Mouse (Mus musculus) lung, adult 2 months (tissue): ENCODE results near the gene Gtf2ird1. TPM values are rescaled to one million over a fixed set of nuclear protein-coding genes. Genes with fewer than 3 reads are reported as not detected.
A peak's percentile ranks its signal among the peaks of the same experiment; 100 is the strongest.
"Not testable (repeated sequence)": the region's sequence is repeated elsewhere in the genome, so short reads cannot be mapped to it uniquely, and the experiment has no call there.

Experiments
- DNase-seq: peaks from one replicate; pipeline ENCODE4 v3.0.0; 2022
- H3K4me1 ChIP-seq: fragments of 200-500 bp; 2 replicates; pipeline ENCODE4 v1.6.1; 2011; ENCODE audit warnings: low read length; ENCODE audit not compliant: control insufficient read depth, insufficient read depth
- H3K4me3 ChIP-seq: fragments of 200-500 bp; replicated peaks from 2 replicates; pipeline ENCODE3; 2011; ENCODE audit warnings: low read depth, mild to moderate bottlenecking, control low read depth, low read length; ENCODE audit errors: extremely low read depth
- CTCF ChIP-seq: fragments of 200-500 bp; IDR thresholded peaks from 2 replicates; pipeline ENCODE4 v1.5.1; 2011; ENCODE audit warnings: mild to moderate bottlenecking, low read length, control low read depth; ENCODE audit not compliant: insufficient read depth
- POLR2A ChIP-seq: fragments of 200-500 bp; IDR thresholded peaks from 2 replicates; pipeline ENCODE4 v1.6.1; 2011; ENCODE audit warnings: low read depth, mild to moderate bottlenecking, control low read depth, low read length, borderline replicate concordance; ENCODE audit errors: extremely low read depth
- WGBS: fragments of 180-500 bp; shearing (Covaris S2); methylation state at CpG from one replicate; pipeline ENCODE4 v1.1.7; 2018; 5-methylcytosine and 5-hydroxymethylcytosine counted together
- polyA plus RNA-seq: library from polyadenylated mRNA; depleted of rRNA; stranded (reverse); fragments of >200 nt; gene quantifications from 2 replicates; pipeline ENCODE4 v1.2.3, GENCODE M21; 2012

Gtf2ird1 gene
- polyA plus RNA-seq, 1 experiment, result 23.4 TPM

DNA sequence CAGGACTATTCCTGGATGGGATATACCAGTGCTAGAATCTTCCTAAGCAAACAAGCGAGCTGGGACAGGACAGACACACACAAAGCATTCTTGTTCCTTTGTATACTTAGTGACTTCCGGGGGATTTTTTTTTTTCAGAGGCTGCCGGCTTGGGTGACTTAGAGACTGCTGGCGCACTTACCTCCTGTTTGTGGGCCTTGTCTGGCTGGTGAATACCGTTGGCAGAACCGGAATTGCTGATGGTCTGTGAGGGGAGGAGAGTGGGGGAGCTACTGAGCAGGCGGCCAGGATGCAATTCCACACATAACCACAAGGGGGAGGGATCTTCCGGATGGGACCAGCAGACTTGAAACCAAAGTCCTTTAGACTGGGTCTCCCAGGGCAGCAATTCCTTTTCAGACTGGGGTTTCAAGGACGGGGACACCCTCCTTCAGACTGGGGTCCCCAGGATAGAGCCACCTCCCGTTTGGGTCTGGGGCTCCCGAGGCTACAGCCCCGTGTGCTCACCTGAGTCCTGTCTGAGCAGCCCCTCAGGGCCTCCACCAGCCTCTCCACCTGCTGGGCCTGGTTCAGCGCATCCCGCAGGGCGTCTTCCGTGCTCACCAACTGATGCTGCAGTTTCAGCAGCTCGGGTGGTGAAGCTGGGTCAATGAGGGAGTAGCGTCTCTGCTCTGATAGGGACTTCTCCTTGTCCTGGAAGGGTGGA, 35.3 kb upstream of the Gtf2ird1 start:
- TF ChIP-seq CTCF, result peak; percentile 93
- no peak for TF ChIP-seq POLR2A
- WGBS, result 26% methylated on average over 18 of the region's 18 CpGs
- DNase-seq, result peak; percentile 80
- Histone ChIP-seq H3K4me1 (peaks cover 9% of the 10 kb centered on the region), H3K4me3 (no peak overlapping the region)

DNA sequence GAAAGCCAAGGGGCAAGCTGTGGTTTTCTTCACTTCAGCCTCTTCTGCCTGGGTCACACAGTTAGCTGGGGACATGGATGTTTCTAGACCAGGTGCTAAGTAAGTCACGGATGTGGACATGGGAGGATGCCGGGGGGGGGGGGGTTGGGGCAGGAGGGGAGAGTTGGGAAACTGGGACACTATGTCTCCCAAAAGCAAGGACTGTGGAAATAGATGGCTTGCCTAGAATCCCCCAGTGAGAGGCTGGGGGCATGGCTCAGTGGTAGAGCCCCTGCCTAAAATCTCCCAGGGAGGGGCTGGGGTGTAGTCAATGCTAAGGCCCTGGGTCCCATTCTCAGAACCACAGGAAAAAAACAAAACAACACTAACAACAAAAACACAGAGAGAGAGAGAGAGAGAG, 34.7 kb upstream of the Gtf2ird1 start:
- no peak overlapping the region for H3K4me3 ChIP-seq
- peaks cover 9% of the 10 kb centered on the region for H3K4me1 ChIP-seq
- 70% methylated on average over 2 of the region's 2 CpGs for WGBS
- TF ChIP-seq POLR2A (no peak), CTCF (no peak)
- DNase-seq, result no peak

DNA sequence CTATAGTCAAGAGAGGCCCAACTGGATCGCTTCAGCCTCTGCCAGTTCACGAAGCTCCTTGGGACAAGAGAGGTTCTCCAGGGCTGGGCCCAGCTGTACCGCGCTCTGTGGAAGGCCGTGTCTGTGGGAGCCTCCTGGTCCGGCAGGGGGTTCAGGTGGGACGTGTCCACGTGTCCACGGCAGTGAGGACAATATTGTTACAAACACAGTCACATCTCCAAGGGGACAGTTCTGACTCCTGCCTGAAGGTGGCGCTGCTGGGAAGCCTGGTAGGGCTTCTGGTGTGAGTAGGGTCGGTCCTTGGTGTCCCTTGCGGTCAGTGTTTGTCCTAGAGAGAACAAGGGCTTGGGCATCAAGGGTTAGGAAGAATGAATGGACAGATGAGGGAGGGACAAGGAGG, 33.9 kb upstream of the Gtf2ird1 start:
- TF ChIP-seq POLR2A, result no peak
- peak; percentile 55 for TF ChIP-seq CTCF
- no peak overlapping the region for H3K4me3 ChIP-seq
- peak; percentile 28 for DNase-seq
- peaks cover 9% of the 10 kb centered on the region for H3K4me1 ChIP-seq
- WGBS, result 86% methylated on average over 12 of the region's 12 CpGs

DNA sequence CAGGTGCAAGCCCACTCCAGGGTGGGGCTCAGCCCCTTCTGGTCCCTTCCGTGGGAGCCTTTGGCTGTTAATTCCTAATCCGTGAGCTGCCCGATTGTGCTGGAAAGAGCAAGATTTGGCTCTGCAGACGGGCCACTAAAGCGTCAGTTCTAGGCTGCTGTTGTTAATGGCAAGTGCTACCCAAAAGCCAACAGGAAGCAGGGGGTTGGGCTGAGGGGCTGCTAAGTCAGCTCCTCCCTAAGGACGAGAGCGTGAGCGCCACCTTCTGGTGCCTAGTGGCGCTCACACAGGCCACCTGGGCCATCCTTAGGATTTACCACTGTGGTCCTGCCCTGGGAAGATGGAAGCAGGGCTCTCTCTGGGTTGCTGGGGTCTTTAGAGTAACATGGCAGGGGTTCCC, 33.1 kb upstream of the Gtf2ird1 start:
- 34% methylated on average over 9 of the region's 9 CpGs for WGBS
- DNase-seq, result peak; percentile 35

DNA sequence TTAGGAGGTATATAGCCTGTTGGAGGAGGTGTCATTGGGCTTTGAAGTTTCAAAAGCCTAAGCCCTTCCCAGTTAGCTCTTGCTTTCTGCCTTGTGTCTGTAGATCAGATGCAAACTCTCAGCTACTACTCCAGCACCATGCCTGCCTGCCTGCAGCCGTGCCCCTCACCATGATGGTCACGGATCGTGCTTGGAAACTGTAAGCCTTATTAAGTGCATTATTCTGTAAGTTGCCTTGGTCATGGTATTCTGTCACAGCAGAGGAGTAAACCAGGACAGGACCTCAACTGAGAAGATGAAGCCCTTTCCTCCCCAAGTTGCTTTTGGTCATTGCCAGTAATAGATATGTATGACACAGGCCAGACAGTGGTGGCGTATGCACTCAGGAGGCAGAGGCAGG, 32.1 kb upstream of the Gtf2ird1 start:
- DNase-seq, result no peak
- Histone ChIP-seq H3K4me3 (no peak overlapping the region), H3K4me1 (peaks cover 9% of the 10 kb centered on the region)
- TF ChIP-seq POLR2A (no peak), CTCF (no peak)
- 94% methylated on average over 4 of the region's 4 CpGs for WGBS

More for the DNA sequence above, 33.1 kb upstream of the Gtf2ird1 start:
- H3K4me3 ChIP-seq, result no peak overlapping the region
- H3K4me1 ChIP-seq, result peaks cover 9% of the 10 kb centered on the region
- no peak for TF ChIP-seq POLR2A
- peak; percentile 62 for TF ChIP-seq CTCF

DNA sequence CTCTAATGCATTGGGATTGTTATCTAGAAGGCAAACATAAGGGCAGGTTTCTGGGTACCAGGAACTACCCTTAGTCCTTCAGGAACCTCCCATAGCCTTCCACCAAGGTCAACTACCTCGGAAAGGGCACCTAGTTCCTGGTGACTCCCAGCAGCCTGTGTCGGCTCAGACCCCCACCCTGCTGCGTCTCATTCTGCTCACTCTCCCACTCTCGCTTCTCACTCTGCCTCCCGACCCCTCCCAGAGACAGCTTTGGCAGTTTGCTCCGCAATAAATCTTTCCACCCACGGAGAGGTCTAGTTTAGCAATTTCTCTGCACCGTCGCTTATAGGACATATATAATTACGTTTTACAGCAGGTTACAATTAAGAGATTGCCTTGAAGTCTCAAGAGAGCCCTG, 31.5 kb upstream of the Gtf2ird1 start:
- TF ChIP-seq POLR2A (no peak), CTCF (no peak)
- DNase-seq, result no peak
- Histone ChIP-seq H3K4me3 (no peak overlapping the region), H3K4me1 (peaks cover 9% of the 10 kb centered on the region)
- WGBS, result 76% methylated on average over 10 of the region's 10 CpGs

DNA sequence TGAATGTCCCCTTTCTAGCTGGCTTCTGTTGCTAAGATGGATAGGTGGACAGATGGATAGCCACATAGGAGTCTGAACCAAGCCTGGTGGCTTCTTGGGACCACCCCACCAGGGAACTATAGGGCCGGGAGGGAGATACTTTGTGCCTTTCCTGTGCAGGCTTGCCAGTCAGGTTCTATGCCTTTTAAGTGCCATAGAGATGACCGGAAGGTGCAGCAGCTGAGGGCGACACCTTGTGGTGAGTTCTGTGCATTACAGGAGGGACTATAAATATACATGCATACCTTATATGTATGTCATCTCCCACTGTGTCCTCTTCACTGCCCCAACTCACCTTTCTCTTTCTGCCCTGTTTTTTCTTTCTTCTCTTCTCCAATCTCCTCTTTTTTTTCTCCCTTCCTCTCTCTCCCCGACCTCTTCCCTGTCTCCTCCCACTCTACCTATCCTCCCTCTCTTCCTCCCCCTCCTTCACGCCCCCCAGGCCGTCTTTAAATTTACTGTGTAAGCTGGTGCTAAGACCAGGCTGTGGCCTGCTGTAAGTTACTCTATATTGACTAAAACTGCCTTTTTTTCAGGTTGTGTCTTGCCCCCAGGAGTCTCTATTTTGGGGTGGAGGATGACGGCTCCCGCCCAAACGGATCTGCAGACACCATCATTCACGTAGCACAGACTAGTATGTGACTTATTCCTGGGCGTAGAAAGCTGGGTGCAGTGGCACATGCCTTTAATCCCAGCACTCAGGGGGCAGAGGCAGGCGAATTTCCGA, 29.6 kb upstream of the Gtf2ird1 start:
- WGBS, result 55% methylated on average over 13 of the region's 13 CpGs
- H3K4me1 ChIP-seq, result peaks cover 4% of the 10 kb centered on the region
- H3K4me3 ChIP-seq, result no peak overlapping the region
- peak; percentile 59 for DNase-seq
- no peak for TF ChIP-seq POLR2A
- TF ChIP-seq CTCF, result peak; percentile 99

DNA sequence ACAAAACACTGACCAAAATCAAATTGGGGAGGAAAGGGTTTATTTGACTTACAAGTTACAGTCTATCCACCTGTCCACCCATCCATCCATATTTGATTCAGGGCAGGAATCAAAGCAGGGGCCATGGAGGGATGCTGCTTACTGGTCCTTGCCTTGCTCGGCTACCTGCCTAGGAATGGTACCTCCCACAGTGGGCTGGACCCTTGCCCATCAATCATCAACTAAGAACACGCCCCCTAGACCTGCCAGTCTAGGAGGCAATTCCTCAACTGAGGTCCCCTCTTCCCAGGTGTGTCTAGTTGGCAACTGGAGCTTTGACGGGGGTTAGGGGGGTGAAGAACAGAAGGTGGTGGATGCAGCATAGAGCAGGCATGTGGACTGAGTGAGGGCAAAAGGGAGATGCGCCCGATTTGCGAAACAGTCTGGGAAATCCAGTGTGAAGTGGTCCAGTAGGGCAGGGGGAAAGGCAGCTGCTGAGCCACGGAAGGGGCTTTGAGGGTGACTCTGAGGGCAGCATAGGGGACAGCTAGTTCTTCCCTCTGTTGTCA, 28.7 kb upstream of the Gtf2ird1 start:
- DNase-seq, result no peak
- TF ChIP-seq POLR2A, result no peak
- no peak for TF ChIP-seq CTCF
- WGBS, result 76% methylated on average over 7 of the region's 7 CpGs
- Histone ChIP-seq H3K4me3 (no peak overlapping the region), H3K4me1 (no peaks in the 10 kb centered on the region; the same call in 1 of the 2 replicates)

DNA sequence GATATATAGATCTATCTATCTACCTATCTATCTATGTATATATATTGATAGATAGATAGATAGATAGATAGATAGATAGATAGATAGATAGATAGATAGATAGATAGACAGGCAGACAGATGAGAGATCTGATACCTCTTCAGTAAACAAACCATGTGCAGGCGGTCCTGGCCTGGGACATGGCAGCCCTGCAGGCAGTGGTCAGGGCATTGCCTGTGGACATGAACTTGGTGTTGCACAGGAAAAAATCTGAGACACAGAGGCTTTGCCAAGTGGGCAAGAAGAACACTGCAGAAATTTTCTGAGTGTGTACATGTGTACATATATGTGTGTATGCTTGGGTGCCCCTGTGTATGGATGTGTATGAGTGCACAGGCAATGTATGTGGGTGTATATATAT, 26.8 kb upstream of the Gtf2ird1 start:
- no peak for DNase-seq
- H3K4me1 ChIP-seq, result no peaks in the 10 kb centered on the region
- WGBS, result 64% methylated on average over 1 of the region's 1 CpGs
- TF ChIP-seq POLR2A (no peak), CTCF (no peak)
- no peak overlapping the region for H3K4me3 ChIP-seq

DNA sequence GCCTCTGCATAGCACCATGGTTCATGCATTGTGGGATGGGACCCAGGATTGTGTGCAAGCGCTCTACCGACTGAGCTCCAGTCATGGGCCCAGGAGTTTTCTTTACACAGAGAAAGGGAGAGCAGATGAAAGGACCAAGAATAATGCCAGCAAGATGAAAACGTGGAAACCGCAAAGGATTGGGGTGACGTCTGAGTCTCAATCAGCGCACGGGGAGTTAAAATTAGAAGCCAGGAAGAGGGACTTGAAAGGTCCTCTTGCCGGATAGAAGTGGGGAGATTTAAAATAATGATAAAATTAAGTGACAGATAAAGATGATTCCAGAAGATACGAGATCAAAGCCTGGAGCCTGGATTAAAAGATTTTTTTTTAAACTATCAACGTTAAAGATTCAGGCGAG, 25.8 kb upstream of the Gtf2ird1 start:
- Histone ChIP-seq H3K4me3 (no peak overlapping the region), H3K4me1 (no peaks in the 10 kb centered on the region)
- DNase-seq, result no peak
- WGBS, result 44% methylated on average over 11 of the region's 11 CpGs
- TF ChIP-seq POLR2A (no peak), CTCF (no peak)

DNA sequence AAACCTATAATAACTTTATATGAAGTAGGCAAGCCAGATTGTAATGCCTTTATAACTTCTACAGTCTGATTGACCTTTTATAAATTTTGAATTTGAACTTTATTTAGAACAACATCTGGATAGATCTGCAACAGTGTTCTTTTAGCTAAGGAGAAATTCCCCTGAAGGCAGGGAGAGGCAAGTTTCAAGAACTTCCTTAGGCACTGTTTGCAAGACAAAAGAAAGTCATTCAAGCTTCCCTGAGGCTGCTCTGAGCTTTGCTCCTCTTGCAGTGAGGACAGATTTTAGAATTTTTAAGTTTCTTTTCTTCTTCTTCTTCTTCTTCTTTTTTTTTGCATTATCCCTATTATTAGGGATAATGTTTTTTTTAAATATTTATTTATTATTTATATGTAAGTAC, 22.4 kb upstream of the Gtf2ird1 start:
- H3K4me1 ChIP-seq, H3K4me3 ChIP-seq, DNase-seq: not testable (repeated sequence)

DNA sequence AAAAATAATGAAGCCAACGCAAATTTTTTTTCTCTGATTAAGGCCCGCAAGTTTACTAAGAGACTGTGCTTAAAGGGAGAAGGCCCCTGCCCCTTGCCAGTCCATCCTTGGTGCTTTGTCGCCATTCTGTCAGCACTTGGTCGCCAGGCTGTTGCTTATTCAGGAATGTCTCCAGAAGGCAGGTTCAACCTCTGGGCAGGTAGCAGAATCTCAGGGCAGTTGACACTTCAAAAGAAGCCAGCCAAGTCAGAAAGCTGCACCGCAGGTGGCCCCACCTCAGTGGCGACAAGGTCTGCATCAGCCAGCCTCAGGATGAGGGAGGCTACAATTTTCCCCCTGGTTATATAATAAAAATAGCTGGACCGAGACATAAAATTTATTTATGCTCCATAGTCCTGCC, 19.2 kb upstream of the Gtf2ird1 start:
- H3K4me1 ChIP-seq, H3K4me3 ChIP-seq, DNase-seq: not testable (repeated sequence)
- 94% methylated on average over 7 of the region's 7 CpGs for WGBS
